Mouse (Mus musculus): ENCODE measurements around the gene Slc25a24.

Slc25a24 gene

DNA sequence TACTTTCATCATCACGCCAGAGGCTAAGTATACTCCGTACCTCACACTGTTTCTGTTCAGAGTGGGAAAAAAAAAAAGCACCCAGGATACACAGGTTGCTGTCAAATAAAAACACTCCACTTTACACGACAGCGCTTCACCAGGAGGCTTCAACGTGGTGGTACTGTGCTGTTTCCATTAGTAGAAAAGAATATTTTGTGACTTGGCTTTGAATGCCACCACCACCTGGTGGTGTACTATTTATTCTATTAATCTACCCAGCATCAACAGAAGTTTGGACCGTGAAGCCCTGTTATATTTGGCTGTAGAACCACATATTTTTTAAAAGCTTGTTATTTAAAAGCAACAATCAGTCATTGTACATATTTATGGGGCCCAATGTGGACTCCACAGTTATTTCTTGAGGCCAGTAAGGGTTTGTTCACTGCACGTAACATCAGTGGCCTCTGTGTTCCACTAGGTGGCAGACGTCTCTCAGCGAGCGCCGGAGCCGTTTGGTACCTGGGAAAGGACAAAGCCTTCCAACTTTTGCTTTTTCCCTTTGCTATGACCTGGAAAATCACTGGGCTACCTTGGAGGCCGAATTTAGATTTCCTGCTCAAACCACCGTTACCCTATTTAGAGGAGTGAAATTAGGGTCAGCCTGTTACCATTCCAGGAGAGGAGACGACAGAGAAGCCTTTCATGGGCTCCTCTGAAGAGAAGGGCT is 48.3 kb downstream of the Slc25a24 start:
- peak in 1 of 2 experiments; percentile 43 for DNase-seq

DNA sequence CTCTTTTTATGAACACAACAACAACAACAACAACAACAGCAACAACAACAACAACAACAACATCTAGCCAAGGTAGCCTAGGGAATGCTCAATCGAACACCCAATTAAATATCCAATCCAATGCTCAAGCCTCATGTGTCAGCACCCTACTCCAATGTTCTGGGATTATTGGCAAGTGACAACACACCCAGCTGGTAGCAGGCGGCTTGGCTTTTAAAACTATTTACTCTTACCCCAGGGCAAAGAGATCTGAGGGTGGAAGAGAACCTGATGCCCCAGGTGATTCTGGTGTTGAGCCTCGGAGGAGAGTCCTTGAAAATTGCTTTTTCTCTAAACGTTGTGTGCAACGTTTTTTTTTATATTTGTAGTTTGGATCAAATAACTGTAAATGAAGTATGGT is 51.4 kb downstream of the Slc25a24 start:
- no peak for DNase-seq

- no peak for DNase-seq
These were observed 55.8 kb downstream of the Slc25a24 start for GRCm38 (mm10) chr3:109178705-109179104.

DNA sequence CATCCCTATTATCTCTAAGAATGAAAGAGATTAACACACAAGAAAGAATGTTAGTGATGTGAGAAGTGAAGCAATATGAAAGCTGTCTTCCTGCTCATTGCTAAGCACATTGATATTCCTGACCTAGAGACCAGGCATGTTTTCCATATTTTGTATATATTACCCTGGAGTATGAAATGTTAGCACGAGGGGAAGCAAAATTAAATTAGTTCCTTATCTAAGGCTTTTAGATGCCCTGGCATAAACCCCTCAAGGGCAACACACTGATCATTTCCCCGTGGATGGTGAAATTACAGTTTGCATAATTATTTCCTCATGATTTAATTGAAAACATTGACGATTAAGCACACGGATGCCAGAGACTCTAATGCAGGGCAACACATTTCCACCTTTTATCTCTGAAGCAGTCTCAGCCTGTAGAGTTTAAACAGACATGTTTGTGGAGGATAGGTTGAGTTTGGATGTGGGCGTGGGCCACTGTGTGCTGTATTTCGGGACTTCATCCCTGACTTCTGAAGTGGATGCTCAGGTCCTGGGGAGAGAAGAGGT is 56.7 kb downstream of the Slc25a24 start:
- DNase-seq, result no peak

- DNase-seq, result no peak
These were observed 73.2 kb downstream of the Slc25a24 start for GRCm38 (mm10) chr3:109196166-109196565.

GRCm38 (mm10) chr3:109199280-109199679 is 76.3 kb downstream of the Slc25a24 start:
- DNase-seq, result no peak

DNA sequence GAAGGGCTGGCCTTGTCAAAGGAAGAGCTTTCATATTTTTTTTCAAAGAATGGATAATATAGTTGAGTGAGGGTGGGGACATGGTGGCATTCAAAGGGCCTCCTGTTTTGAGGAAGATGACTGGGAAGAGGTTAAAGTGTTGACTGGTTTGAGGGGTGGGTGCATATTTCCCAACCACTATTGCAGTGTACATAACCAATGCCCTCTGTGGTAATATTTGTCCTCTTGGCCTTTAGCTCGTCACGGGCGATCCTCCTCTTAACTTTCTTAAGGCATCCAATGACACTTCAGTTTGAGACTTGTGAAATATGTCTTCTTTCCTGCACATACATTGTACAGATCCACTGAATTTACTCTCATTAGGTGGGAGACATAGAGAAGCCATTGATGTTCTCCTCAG is 89.4 kb downstream of the Slc25a24 start:
- DNase-seq, result no peak

DNA sequence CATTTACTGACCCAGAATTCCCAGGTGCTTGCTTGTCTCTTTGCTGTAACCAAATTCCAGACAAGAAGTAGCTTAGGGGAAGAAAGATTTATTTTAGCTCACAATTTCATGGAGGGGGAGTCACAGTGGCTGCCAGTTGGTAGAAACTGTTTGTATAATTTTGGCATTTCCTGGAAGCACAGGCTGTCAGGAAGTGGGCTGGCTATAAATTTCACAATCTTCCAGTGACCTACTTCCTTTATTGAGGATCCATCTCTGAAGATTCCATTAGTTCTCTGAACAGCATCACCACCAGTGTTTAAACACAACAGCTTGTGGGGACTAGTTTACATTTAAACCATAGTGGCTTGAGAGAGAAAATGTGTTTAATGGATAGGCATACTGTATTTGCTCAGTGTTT is 93.4 kb downstream of the Slc25a24 start:
- DNase-seq, result no peak
